Mouse (Mus musculus) myocyte (in vitro differentiated cells): ENCODE data around the gene Phf13. TPM values are rescaled to one million over a fixed set of nuclear protein-coding genes. Genes with fewer than 3 reads are reported as not detected.

ENCODE experiments used
- H3K27me3 ChIP-seq: one replicate; pipeline ENCODE4 v1.6.1; 2011; ENCODE audit not compliant: control insufficient read depth, insufficient read depth, insufficient read length
- H3K36me3 ChIP-seq: one replicate; pipeline ENCODE4 v1.6.1; 2011; ENCODE audit not compliant: control insufficient read depth, insufficient read depth
- H3K4me2 ChIP-seq: one replicate; pipeline ENCODE4 v1.6.1; 2011; ENCODE audit warnings: low read depth, control low read depth
- H3K4me3 ChIP-seq: one replicate; pipeline ENCODE4 v1.5.1; 2011; ENCODE audit warnings: mild to moderate bottlenecking, control low read depth, moderate library complexity
- H3K79me2 ChIP-seq: one replicate; pipeline ENCODE4 v1.6.1; 2011; ENCODE audit not compliant: control insufficient read depth, insufficient read depth
- H3ac ChIP-seq: one replicate; pipeline ENCODE4 v1.6.1; 2011; ENCODE audit not compliant: control insufficient read depth, insufficient read length
- CEBPB ChIP-seq: IDR thresholded peaks from 2 replicates; pipeline ENCODE4 v1.6.1; 2011; ENCODE audit warnings: mild to moderate bottlenecking, moderate library complexity; ENCODE audit not compliant: poor library complexity, insufficient read depth, severe bottlenecking
- E2F4 ChIP-seq: IDR thresholded peaks from one replicate; pipeline ENCODE4 v1.6.1; 2011; ENCODE audit warnings: mild to moderate bottlenecking, control low read depth, moderate library complexity; ENCODE audit not compliant: insufficient read depth
- MAX ChIP-seq: IDR thresholded peaks from one replicate; pipeline ENCODE4 v1.6.1; 2011; ENCODE audit warnings: low read depth, mild to moderate bottlenecking, control low read depth
- MYOD1 ChIP-seq, 3 experiments: IDR thresholded peaks; one replicate each; pipeline ENCODE4 v1.6.1; 2011; ENCODE audit warnings: control low read depth in 2 of 3, low read depth in 2 of 3, mild to moderate bottlenecking in 2 of 3, moderate library complexity in 1 of 3; ENCODE audit not compliant: insufficient read length in 2 of 3, control insufficient read depth in 1 of 3
- MYOG ChIP-seq, 3 experiments: IDR thresholded peaks; one replicate each; pipeline ENCODE4 v1.6.1; 2011; ENCODE audit warnings: control low read depth in 2 of 3, low read depth in 2 of 3, mild to moderate bottlenecking in 2 of 3; ENCODE audit not compliant: insufficient read length in 2 of 3, control insufficient read depth in 1 of 3, insufficient read depth in 1 of 3
- POLR2A ChIP-seq: IDR thresholded peaks from one replicate; pipeline ENCODE4 v1.6.1; 2011; ENCODE audit warnings: low read depth, mild to moderate bottlenecking, control low read depth, moderate library complexity; ENCODE audit not compliant: insufficient read length
- POLR2AphosphoS2 ChIP-seq: IDR thresholded peaks from one replicate; pipeline ENCODE4 v1.6.1; 2011; ENCODE audit warnings: low read depth, control low read depth; ENCODE audit not compliant: insufficient read length
- REST ChIP-seq: IDR thresholded peaks from one replicate; pipeline ENCODE4 v1.6.1; 2011; ENCODE audit warnings: mild to moderate bottlenecking, control low read depth, moderate library complexity; ENCODE audit not compliant: insufficient read depth, insufficient read length
- SRF ChIP-seq: IDR thresholded peaks from one replicate; pipeline ENCODE4 v1.6.1; 2011; ENCODE audit warnings: low read depth; ENCODE audit not compliant: control insufficient read depth, insufficient read length
- TCF12 ChIP-seq: IDR thresholded peaks from one replicate; pipeline ENCODE4 v1.6.1; 2011; ENCODE audit warnings: mild to moderate bottlenecking, control low read depth; ENCODE audit not compliant: poor library complexity, insufficient read depth, severe bottlenecking
- TCF3 ChIP-seq: IDR thresholded peaks from one replicate; pipeline ENCODE4 v1.6.1; 2011; ENCODE audit warnings: low read depth, control low read depth; ENCODE audit not compliant: insufficient read length
- USF1 ChIP-seq: IDR thresholded peaks from one replicate; pipeline ENCODE4 v1.6.1; 2011; ENCODE audit warnings: low read depth, mild to moderate bottlenecking, control low read depth, moderate library complexity
- polyA plus RNA-seq: library from polyadenylated mRNA; unstranded; fragments of >200 nt; fragmentation: generic; extraction: Trizol; gene quantifications from one replicate; pipeline ENCODE4 v1.2.1, GENCODE M21; 2012; ENCODE audit warnings: missing spikeins

The Phf13 gene
- polyA plus RNA-seq, 1 experiment = 13.5 TPM

GRCm38 (mm10) chr4:151953209-151953608, 42.8 kb downstream of the Phf13 start:
- Histone ChIP-seq H3K27me3 (no peaks in the 10 kb centered on the region), H3K36me3 (peaks cover 23% of the 10 kb centered on the region), H3K79me2 (no peaks in the 10 kb centered on the region), H3K4me2 (no peak overlapping the region), H3ac (no peak overlapping the region), H3K4me3 (no peak overlapping the region)
- TF ChIP-seq POLR2A (no peak), CEBPB (no peak), REST (no peak), POLR2AphosphoS2 (no peak), TCF3 (no peak), E2F4 (no peak), USF1 (no peak), SRF (no peak), MYOD1 (IDR thresholded peaks at IDR 0.05; ENCODE audit: control insufficient read depth in 1 of 3, insufficient read length in 2 of 3, low read depth in 2 of 3) (no peak), TCF12 (no peak), MYOG (IDR thresholded peaks at IDR 0.05; ENCODE audit: control insufficient read depth in 1 of 3, insufficient read depth in 1 of 3, insufficient read length in 2 of 3, low read depth in 2 of 3) (no peak), MAX (no peak)

- no peak overlapping the region for H3K4me2 ChIP-seq
- TF ChIP-seq E2F4 = no peak
- TF ChIP-seq MAX = no peak
- no peak for TF ChIP-seq POLR2AphosphoS2
- no peak for TF ChIP-seq TCF3
- no peak for TF ChIP-seq MYOG (IDR thresholded peaks at IDR 0.05; ENCODE audit: control insufficient read depth in 1 of 3, insufficient read depth in 1 of 3, insufficient read length in 2 of 3, low read depth in 2 of 3)
- TF ChIP-seq POLR2A = no peak
- no peak for TF ChIP-seq CEBPB
- TF ChIP-seq SRF = no peak
- no peak for TF ChIP-seq MYOD1 (IDR thresholded peaks at IDR 0.05; ENCODE audit: control insufficient read depth in 1 of 3, insufficient read length in 2 of 3, low read depth in 2 of 3)
- no peak for TF ChIP-seq TCF12
- TF ChIP-seq USF1 = no peak
- no peak for TF ChIP-seq REST
- H3ac ChIP-seq = no peak overlapping the region
Measured at GRCm38 (mm10) chr4:151948497-151949471, 47.3 kb downstream of the Phf13 start.

DNA sequence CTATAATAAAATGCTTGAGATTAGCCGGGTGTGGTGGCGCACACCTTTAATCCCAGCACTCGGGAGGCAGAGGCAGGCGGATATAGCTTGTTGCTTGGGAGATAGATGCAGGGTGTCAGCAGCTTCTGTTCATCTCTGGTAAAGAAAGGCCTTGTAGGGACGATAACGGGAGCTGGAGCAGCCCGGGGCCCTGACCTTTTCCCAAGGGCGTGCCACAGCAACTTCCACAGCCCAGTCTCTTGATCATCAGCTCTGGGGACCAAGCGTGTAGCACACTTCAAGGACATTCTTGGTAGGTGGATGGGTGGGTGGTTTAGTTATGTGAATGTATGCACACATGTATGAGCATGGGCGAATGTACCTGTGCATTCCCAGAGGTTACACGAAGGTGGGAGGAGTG, 49.8 kb downstream of the Phf13 start:
- Histone ChIP-seq H3K27me3 (no peaks in the 10 kb centered on the region), H3K4me2 (no peak overlapping the region), H3ac (no peak overlapping the region), H3K36me3 (peaks cover 2% of the 10 kb centered on the region), H3K79me2 (peaks cover 42% of the 10 kb centered on the region), H3K4me3 (no peak overlapping the region)
- TF ChIP-seq POLR2A (no peak), SRF (no peak)

More at GRCm38 (mm10) chr4:151948497-151949471, 47.3 kb downstream of the Phf13 start:
- Histone ChIP-seq H3K27me3 (no peaks in the 10 kb centered on the region), H3K36me3 (peaks cover 11% of the 10 kb centered on the region), H3K4me3 (no peak overlapping the region), H3K79me2 (peaks cover 31% of the 10 kb centered on the region)

Other genes with a start within 250 kb of the Phf13 start
- gene Camta1, start 134.4 kb downstream of the Phf13 start, polyA plus RNA-seq = 40.6 TPM
- gene Dnajc11, start 62.6 kb downstream of the Phf13 start, polyA plus RNA-seq = 45.5 TPM
- gene Thap3, start 7.3 kb downstream of the Phf13 start, polyA plus RNA-seq = 46.4 TPM
- gene Klhl21, start 12.5 kb upstream of the Phf13 start, polyA plus RNA-seq = 25.8 TPM
- 7.2 TPM for gene Zbtb48, start 31.4 kb upstream of the Phf13 start, polyA plus RNA-seq
- 14.7 TPM for gene Tas1r1, start 42.3 kb upstream of the Phf13 start, polyA plus RNA-seq
- gene Nol9, start 43.1 kb upstream of the Phf13 start, polyA plus RNA-seq = 28.5 TPM
- gene Plekhg5, start 76.2 kb upstream of the Phf13 start, polyA plus RNA-seq = 65.8 TPM
- 4.0 TPM for gene Tnfrsf25, start 119.7 kb upstream of the Phf13 start, polyA plus RNA-seq
- 0.65 TPM for gene Espn, start 156.1 kb upstream of the Phf13 start, polyA plus RNA-seq
- not detected for gene Hes2, start 162.6 kb upstream of the Phf13 start, polyA plus RNA-seq
- 167 TPM for gene Acot7, start 181.9 kb upstream of the Phf13 start, polyA plus RNA-seq